Mouse (Mus musculus) hindbrain, postnatal 0 days (tissue): ENCODE measurements at regions not wholly inside any gene's neighbourhood (a gene's known extent, or its start where the extent isn't known, plus 50 kb on each side); places are given as distances from the start of the nearest gene placed in this dataset.
A peak's percentile ranks its signal among the peaks of the same experiment; 100 is the strongest.

Source experiments
- ATAC-seq: fragments of 200-750 bp; cut with Nextera tagmentation; 2 replicates; pipeline ENCODE4 v1.8.0; 2017; ENCODE audit warnings: mild to moderate bottlenecking, moderate TSS enrichment, moderate library complexity
- DNase-seq: peaks from one replicate; pipeline ENCODE4 v3.0.0-alpha.2; 2015; ENCODE audit warnings: low spot score
- H3K27ac ChIP-seq: fragments of 300-500 bp; sonication (generic); 2 replicates; pipeline ENCODE4 v1.5.1; 2014; ENCODE audit warnings: mild to moderate bottlenecking
- H3K27me3 ChIP-seq: fragments of 300-500 bp; sonication (generic); 2 replicates; pipeline ENCODE4 v1.6.1; 2014; ENCODE audit warnings: low read length, mixed read lengths; ENCODE audit not compliant: insufficient read depth
- H3K36me3 ChIP-seq: fragments of 300-500 bp; sonication (generic); 2 replicates; pipeline ENCODE4 v1.6.1; 2014; ENCODE audit warnings: low read length, mixed read lengths; ENCODE audit not compliant: insufficient read depth
- H3K4me1 ChIP-seq: fragments of 300-500 bp; sonication (generic); 2 replicates; pipeline ENCODE4 v1.6.1; 2014; ENCODE audit warnings: antibody characterized with exemption, low read length, mixed read lengths; ENCODE audit not compliant: insufficient read depth
- H3K4me2 ChIP-seq: fragments of 300-500 bp; sonication (generic); 2 replicates; pipeline ENCODE4 v1.6.1; 2014; ENCODE audit warnings: low read depth, mild to moderate bottlenecking, low read length, moderate library complexity, mixed read lengths
- H3K4me3 ChIP-seq: fragments of 300-500 bp; sonication (generic); 2 replicates; pipeline ENCODE4 v1.5.1; 2014; ENCODE audit warnings: low read length
- H3K9ac ChIP-seq: fragments of 300-500 bp; sonication (generic); replicated peaks from 2 replicates; pipeline ENCODE4 v1.6.1; 2014; ENCODE audit warnings: mild to moderate bottlenecking, low read length, moderate library complexity, mixed read lengths
- H3K9me3 ChIP-seq: fragments of 300-500 bp; sonication (generic); 2 replicates; pipeline ENCODE4 v1.6.1; 2016; ENCODE audit warnings: low read length, mixed read lengths
- CTCF ChIP-seq: IDR thresholded peaks from 2 replicates; pipeline ENCODE4 v1.5.1; 2016; ENCODE audit warnings: antibody characterized with exemption, control low read depth, low read depth
- WGBS: fragments of 180-500 bp; shearing (Covaris S2); extraction: QIAGEN DNeasy Blood & Tissue Kit; methylation state at CpG from one replicate; pipeline ENCODE4 v1.1.7; 2014; 5-methylcytosine and 5-hydroxymethylcytosine counted together

DNA sequence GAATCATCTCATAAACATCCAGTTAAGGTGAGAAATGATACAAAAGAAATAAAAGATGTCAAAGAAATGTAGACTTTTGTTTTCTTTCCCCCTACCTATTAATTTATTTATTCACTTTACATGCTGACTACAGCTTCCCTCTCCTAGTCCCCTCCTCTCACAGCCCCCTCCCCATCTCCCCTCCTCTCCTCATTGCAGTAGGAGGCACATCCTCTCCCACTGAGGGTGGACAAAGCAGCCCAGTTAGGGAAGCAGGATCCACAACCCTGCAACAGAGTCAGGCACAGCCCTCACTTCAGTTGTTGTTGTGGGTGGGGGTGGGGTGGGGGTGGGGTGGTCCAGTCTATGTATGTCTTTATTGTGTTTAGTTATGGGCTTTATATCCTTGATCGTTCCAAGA lies 555.5 kb downstream of the Grin2a start:
- TF ChIP-seq CTCF: no peak
- Histone ChIP-seq H3K4me2 (no peak overlapping the region), H3K9me3 (no peaks in the 10 kb centered on the region), H3K4me1 (no peaks in the 10 kb centered on the region), H3K27ac (no peak overlapping the region), H3K4me3 (no peak overlapping the region), H3K9ac (no peak overlapping the region), H3K27me3 (no peaks in the 10 kb centered on the region), H3K36me3 (no peaks in the 10 kb centered on the region)
- WGBS: 25% methylated on average over 1 of the region's 1 CpGs
- ATAC-seq (no peak), DNase-seq (no peak)

- 64% methylated on average over 4 of the region's 4 CpGs for WGBS
- Histone ChIP-seq H3K27me3 (no peaks in the 10 kb centered on the region), H3K27ac (no peak overlapping the region), H3K4me1 (no peaks in the 10 kb centered on the region), H3K36me3 (no peaks in the 10 kb centered on the region), H3K4me3 (no peak overlapping the region), H3K4me2 (no peak overlapping the region), H3K9ac (no peak overlapping the region), H3K9me3 (no peaks in the 10 kb centered on the region)
- no peak for TF ChIP-seq CTCF
- ATAC-seq (no peak), DNase-seq (peak; percentile 13)
Observed at GRCm38 (mm10) chr16:9452058-9452457, 543.3 kb downstream of the Grin2a start.

- Histone ChIP-seq H3K9me3 (no peaks in the 10 kb centered on the region), H3K4me2 (no peak overlapping the region), H3K27ac (no peak overlapping the region), H3K4me1 (no peaks in the 10 kb centered on the region), H3K27me3 (no peaks in the 10 kb centered on the region), H3K4me3 (no peak overlapping the region), H3K9ac (no peak overlapping the region), H3K36me3 (no peaks in the 10 kb centered on the region)
- DNase-seq (peak; percentile 25), ATAC-seq (no peak)
- no peak for TF ChIP-seq CTCF
- 59% methylated on average over 6 of the region's 6 CpGs for WGBS
Observed at GRCm38 (mm10) chr16:9457574-9457973, 537.8 kb downstream of the Grin2a start.

DNA sequence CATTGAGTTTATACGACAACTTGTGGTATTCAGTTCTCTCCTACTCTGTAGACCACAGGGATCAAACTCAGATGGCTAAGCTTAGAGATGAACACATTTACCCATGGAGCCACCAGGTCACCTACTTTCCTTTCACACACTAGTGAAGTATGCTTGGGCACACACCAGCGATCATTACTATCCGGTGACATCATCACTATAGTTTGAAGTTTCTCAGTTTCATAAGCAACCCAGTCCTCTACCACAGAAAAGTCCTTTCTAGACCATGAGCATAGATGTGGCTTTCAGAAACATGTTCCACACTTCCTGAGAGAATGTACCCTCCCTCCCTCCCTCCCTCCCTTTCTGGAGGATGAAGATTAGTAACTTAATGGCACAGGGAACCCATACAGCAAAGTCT lies 532.9 kb downstream of the Grin2a start:
- Histone ChIP-seq H3K9me3 (no peaks in the 10 kb centered on the region), H3K4me1 (no peaks in the 10 kb centered on the region), H3K4me3 (no peak overlapping the region), H3K36me3 (no peaks in the 10 kb centered on the region), H3K27ac (no peak overlapping the region), H3K9ac (no peak overlapping the region), H3K4me2 (no peak overlapping the region), H3K27me3 (no peaks in the 10 kb centered on the region)
- no peak for ATAC-seq
- 94% methylated on average over 3 of the region's 3 CpGs for WGBS
- no peak for TF ChIP-seq CTCF
- DNase-seq: no peak

- 62% methylated on average over 4 of the region's 4 CpGs for WGBS
- no peaks in the 10 kb centered on the region for H3K4me1 ChIP-seq
- no peak overlapping the region for H3K4me2 ChIP-seq
- peak; percentile 55 for TF ChIP-seq CTCF
- no peak overlapping the region for H3K27ac ChIP-seq
- H3K36me3 ChIP-seq: no peaks in the 10 kb centered on the region
- H3K4me3 ChIP-seq: no peak overlapping the region
- no peak overlapping the region for H3K9ac ChIP-seq
- DNase-seq: peak; percentile 18
- ATAC-seq: no peak
- no peaks in the 10 kb centered on the region for H3K27me3 ChIP-seq
- no peaks in the 10 kb centered on the region for H3K9me3 ChIP-seq
Observed at GRCm38 (mm10) chr16:9469394-9469793, 526.0 kb downstream of the Grin2a start.

DNA sequence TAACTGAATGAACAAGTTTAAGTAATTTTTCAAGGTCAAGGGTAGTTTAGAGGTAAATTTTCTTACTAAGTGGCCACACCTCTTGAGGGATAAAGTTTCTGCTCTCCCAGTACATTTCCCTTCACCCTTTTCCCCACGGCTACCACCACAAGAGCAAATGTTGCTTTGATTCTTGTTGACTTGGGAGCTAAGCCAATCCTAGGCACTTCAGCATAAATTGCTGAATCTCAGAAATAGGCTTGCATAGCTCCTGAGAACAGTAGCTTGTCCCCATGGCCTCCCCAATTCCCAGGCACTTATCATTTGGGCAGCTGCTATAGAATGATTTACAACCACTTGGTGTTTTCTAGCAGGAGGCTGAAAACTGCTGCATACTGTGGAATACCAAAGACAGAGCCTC lies 510.1 kb downstream of the Grin2a start:
- DNase-seq (no peak), ATAC-seq (no peak)
- WGBS: 76% methylated on average over 1 of the region's 1 CpGs
- no peak for TF ChIP-seq CTCF
- H3K36me3 ChIP-seq: no peaks in the 10 kb centered on the region
- no peaks in the 10 kb centered on the region for H3K9me3 ChIP-seq
- H3K9ac ChIP-seq: no peak overlapping the region
- no peaks in the 10 kb centered on the region for H3K4me1 ChIP-seq
- no peak overlapping the region for H3K27ac ChIP-seq
- no peak overlapping the region for H3K4me3 ChIP-seq
- H3K4me2 ChIP-seq: no peak overlapping the region
- H3K27me3 ChIP-seq: no peaks in the 10 kb centered on the region

DNA sequence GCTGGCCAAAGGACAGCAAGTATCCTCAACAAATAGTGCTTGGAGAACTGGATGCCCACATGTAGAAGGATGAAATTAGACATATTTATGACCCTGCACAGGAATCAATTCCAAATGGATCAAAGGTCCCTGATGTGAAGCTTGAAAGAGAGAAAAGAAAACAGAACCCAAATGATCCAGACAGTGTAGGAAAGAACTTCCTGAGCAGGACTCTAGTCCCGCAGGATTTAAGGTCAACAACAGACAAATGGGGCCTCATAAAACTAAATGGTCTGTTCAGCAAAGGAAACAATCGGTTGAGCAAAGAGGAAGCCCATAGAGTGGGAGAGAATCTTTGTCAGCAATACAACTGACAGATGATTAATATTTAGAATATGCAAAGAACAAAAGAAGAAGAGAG lies 497.1 kb downstream of the Grin2a start:
- no peak for TF ChIP-seq CTCF
- H3K4me1 ChIP-seq: 0 out of 2 replicates have a peak, but pooled peaks cover 3% of the 10 kb centered on the region
- no peak overlapping the region for H3K27ac ChIP-seq
- H3K9me3 ChIP-seq: no peaks in the 10 kb centered on the region
- no peak overlapping the region for H3K4me3 ChIP-seq
- DNase-seq: no peak
- WGBS: 64% methylated on average over 2 of the region's 2 CpGs
- no peaks in the 10 kb centered on the region for H3K36me3 ChIP-seq
- H3K9ac ChIP-seq: no peak overlapping the region
- H3K27me3 ChIP-seq: no peaks in the 10 kb centered on the region
- no peak for ATAC-seq
- H3K4me2 ChIP-seq: no peak overlapping the region
